Comparison of ENCODE assay signal across 12 mouse cellular contexts in genomic region chr7:67479576-67480413, GRCm38 (mm10).
DNase-seq lines count a peak whose midpoint lies in the region; ATAC-seq and TF ChIP-seq lines count a peak whose summit lies in the region.
"Had no signal": no experiment of that assay in that cellular context is flagged by ENCODE, and none has a peak within 500 bp of the region (broad histone marks: within the 10 kb centered on the region; RNA-seq: fewer than 3 reads in every experiment).

No protein-coding gene starts in this region.

- H3K27me3 ChIP-seq in stomach, postnatal 0 days (ENCODE audit: control insufficient read depth, insufficient read depth, low read length): no peaks in the 10 kb centered on the region
- H3K27me3 ChIP-seq: embryonic facial prominence, embryonic 13.5 days; neural tube, embryonic 12.5 days had no signal

- 73% methylated on average over 17 of the region's 17 CpGs for WGBS in stomach, postnatal 0 days

- no peak overlapping the region for H3K9ac ChIP-seq in stomach, postnatal 0 days (ENCODE audit: low read length)
- H3K9ac ChIP-seq: embryonic facial prominence, embryonic 13.5 days had no signal

- no peak overlapping the region for H3K4me3 ChIP-seq in gastrocnemius, adult 2 months
- no peak overlapping the region for H3K4me3 ChIP-seq in stomach, postnatal 0 days (ENCODE audit: low read depth, low read length)
- H3K4me3 ChIP-seq: embryonic facial prominence, embryonic 13.5 days; neural tube, embryonic 12.5 days had no signal

- H3K4me1 ChIP-seq in stomach, postnatal 0 days (replicated peaks; ENCODE audit: control insufficient read depth, insufficient read depth): no peaks in the 10 kb centered on the region

- H3K4me2 ChIP-seq in stomach, postnatal 0 days (replicated peaks; ENCODE audit: low read depth): no peak overlapping the region
- H3K4me2 ChIP-seq: embryonic facial prominence, embryonic 13.5 days; neural tube, embryonic 12.5 days had no signal

- 0 out of 2 replicates have a peak overlapping the region, but pooled peaks have one; percentile 20 for H3K27ac ChIP-seq in gastrocnemius, adult 2 months
- no peak overlapping the region for H3K27ac ChIP-seq in stomach, postnatal 0 days (replicated peaks)
- H3K27ac ChIP-seq: embryonic facial prominence, embryonic 13.5 days; macrophage; neural tube, embryonic 12.5 days had no signal

- H3K36me3 ChIP-seq in stomach, postnatal 0 days (ENCODE audit: control insufficient read depth, insufficient read depth, low read length): no peaks in the 10 kb centered on the region
- H3K36me3 ChIP-seq: embryonic facial prominence, embryonic 13.5 days; neural tube, embryonic 12.5 days had no signal

- no peaks in the 10 kb centered on the region for H3K9me3 ChIP-seq in stomach, postnatal 0 days (ENCODE audit: control insufficient read depth, low read length)
- H3K9me3 ChIP-seq: embryonic facial prominence, embryonic 13.5 days; neural tube, embryonic 12.5 days had no signal

- DNase-seq in gastrocnemius, adult 2 months: peak; percentile 52
- DNase-seq in gastrocnemius, postnatal 14 days: no peak
- peak; percentile 66 for DNase-seq in ovary, adult 18-20 months (ENCODE audit: low spot score)
- DNase-seq in ovary, postnatal 10 days (ENCODE audit: low spot score): no peak
- peak; percentile 84 for DNase-seq in heart, postnatal 4 days
- no peak for DNase-seq in stomach, postnatal 0 days (ENCODE audit: low spot score)
- DNase-seq in left cerebral cortex, postnatal 14 days (ENCODE audit: low spot score in 2 of 2): no peak
- DNase-seq in layer of hippocampus, adult 8-10 months (ENCODE audit: low spot score in 2 of 2): no peak
- DNase-seq: B cell, adult 2 months had no signal

- no peak for ATAC-seq in stomach, postnatal 0 days (ENCODE audit: low FRiP score, low TSS enrichment)

- TF ChIP-seq CTCF in gastrocnemius, adult 2 months (IDR thresholded peaks at IDR 0.05): no peak
- peak; percentile 19; the same call in 1 of the 2 replicates for TF ChIP-seq CTCF in stomach, postnatal 0 days (IDR thresholded peaks at IDR 0.05; ENCODE audit: low read depth)

- intact Hi-C loops in gastrocnemius, adult 2 months (cut with DNase I): no loop called here
- intact Hi-C loops in gastrocnemius, postnatal 14 days (cut with DNase I; ENCODE audit: low total_unique reads): no loop called here
- intact Hi-C loops in left cerebral cortex, postnatal 14 days (cut with DNase I): no loop called here

- no peak for TF ChIP-seq EP300 in stomach, postnatal 0 days (optimal IDR thresholded peaks at IDR 0.05)

Comparison
In these comparisons a context has a peak if more than half of its experiments do, and no peak if none do; other contexts are left out.
1. DNase-seq: peak in gastrocnemius, adult 2 months (single experiment), ovary, adult 18-20 months (single experiment) and heart, postnatal 4 days (single experiment); none in gastrocnemius, postnatal 14 days (single experiment), ovary, postnatal 10 days (single experiment), stomach, postnatal 0 days (single experiment), left cerebral cortex, postnatal 14 days (0 of 2) and layer of hippocampus, adult 8-10 months (0 of 2).